Mouse (Mus musculus) cortical plate, adult 2 months (tissue): ENCODE measurements around the gene Arid1b. TPM values are rescaled to one million over a fixed set of nuclear protein-coding genes. Genes with fewer than 3 reads are reported as not detected.

Experiments
- H3K27ac ChIP-seq: fragments of 200-500 bp; 2 replicates; pipeline ENCODE4 v1.5.1; 2012; ENCODE audit warnings: low read length, control low read depth, inconsistent platforms; ENCODE audit not compliant: insufficient read depth
- H3K4me1 ChIP-seq: fragments of 200-500 bp; 2 replicates; pipeline ENCODE4 v1.6.1; 2011; ENCODE audit warnings: low read length; ENCODE audit not compliant: control insufficient read depth, insufficient read depth
- H3K4me3 ChIP-seq: fragments of 200-500 bp; 2 replicates; pipeline ENCODE4 v1.5.1; 2011; ENCODE audit warnings: mild to moderate bottlenecking, low read length, control low read depth; ENCODE audit not compliant: insufficient read depth
- CTCF ChIP-seq: fragments of 200-500 bp; IDR thresholded peaks from 2 replicates; pipeline ENCODE4 v1.5.1; 2011; ENCODE audit warnings: mild to moderate bottlenecking, control low read depth, low read length; ENCODE audit not compliant: insufficient read depth; ENCODE audit errors: extremely low read depth
- POLR2A ChIP-seq: fragments of 200-500 bp; IDR thresholded peaks from 2 replicates; pipeline ENCODE4 v1.6.1; 2011; ENCODE audit warnings: mild to moderate bottlenecking, low read length, control low read depth; ENCODE audit not compliant: insufficient read depth; ENCODE audit errors: extremely low read depth
- polyA plus RNA-seq: library from polyadenylated mRNA; depleted of rRNA; stranded (reverse); fragments of >200 nt; gene quantifications from 2 replicates; pipeline ENCODE4 v1.2.3, GENCODE M21; 2012

Arid1b gene
- polyA plus RNA-seq, 1 experiment, result 22.8 TPM

- peaks cover 17% of the 10 kb centered on the region for H3K4me1 ChIP-seq
- H3K4me3 ChIP-seq, result no peak overlapping the region
- H3K27ac ChIP-seq, result no peak overlapping the region
- TF ChIP-seq CTCF (no peak), POLR2A (no peak)
Observed at GRCm38 (mm10) chr17:5207881-5208280, 213.7 kb downstream of the Arid1b start.

GRCm38 (mm10) chr17:5208362-5208761 lies 214.2 kb downstream of the Arid1b start:
- Histone ChIP-seq H3K4me1 (peaks cover 18% of the 10 kb centered on the region), H3K27ac (no peak overlapping the region), H3K4me3 (no peak overlapping the region)
- TF ChIP-seq CTCF (peak; percentile 35; the same call in 1 of the 2 replicates), POLR2A (no peak)

- TF ChIP-seq POLR2A, result no peak
- TF ChIP-seq CTCF, result no peak
Observed at GRCm38 (mm10) chr17:5209076-5209475, 214.9 kb downstream of the Arid1b start.

GRCm38 (mm10) chr17:5210101-5210727 lies 216.1 kb downstream of the Arid1b start:
- Histone ChIP-seq H3K27ac (no peak overlapping the region), H3K4me3 (no peak overlapping the region), H3K4me1 (peaks cover 10% of the 10 kb centered on the region)
- TF ChIP-seq CTCF (no peak), POLR2A (no peak)

More at GRCm38 (mm10) chr17:5209076-5209475, 214.9 kb downstream of the Arid1b start:
- H3K27ac ChIP-seq, result no peak overlapping the region
- peaks cover 13% of the 10 kb centered on the region for H3K4me1 ChIP-seq
- no peak overlapping the region for H3K4me3 ChIP-seq

- TF ChIP-seq CTCF (no peak), POLR2A (no peak)
- Histone ChIP-seq H3K27ac (no peak overlapping the region), H3K4me3 (no peak overlapping the region), H3K4me1 (peaks cover 10% of the 10 kb centered on the region)
Observed at GRCm38 (mm10) chr17:5210891-5211290, 216.8 kb downstream of the Arid1b start.

GRCm38 (mm10) chr17:5212166-5212565 lies 218.0 kb downstream of the Arid1b start:
- TF ChIP-seq CTCF, result no peak
- TF ChIP-seq POLR2A, result no peak
- no peak overlapping the region for H3K4me3 ChIP-seq
- no peak overlapping the region for H3K27ac ChIP-seq
- H3K4me1 ChIP-seq, result peaks cover 12% of the 10 kb centered on the region

GRCm38 (mm10) chr17:5213441-5213840 lies 219.3 kb downstream of the Arid1b start:
- H3K4me1 ChIP-seq, result peaks cover 19% of the 10 kb centered on the region
- TF ChIP-seq CTCF (no peak), POLR2A (no peak)
- no peak overlapping the region for H3K4me3 ChIP-seq
- H3K27ac ChIP-seq, result no peak overlapping the region

- TF ChIP-seq CTCF (no peak), POLR2A (no peak)
- Histone ChIP-seq H3K4me1 (peaks cover 18% of the 10 kb centered on the region), H3K27ac (no peak overlapping the region), H3K4me3 (no peak overlapping the region)
Observed at GRCm38 (mm10) chr17:5215352-5215751, 221.2 kb downstream of the Arid1b start.

GRCm38 (mm10) chr17:5216965-5217546 lies 222.9 kb downstream of the Arid1b start:
- H3K4me1 ChIP-seq, result peaks cover 14% of the 10 kb centered on the region
- H3K27ac ChIP-seq, result no peak overlapping the region
- TF ChIP-seq POLR2A (no peak), CTCF (no peak)

More at GRCm38 (mm10) chr17:5216965-5217546, 222.9 kb downstream of the Arid1b start:
- no peak overlapping the region for H3K4me3 ChIP-seq
